Mouse (Mus musculus) fat pad, adult 2 months (tissue): ENCODE data around the gene Top1.

Experiments used
- DNase-seq: peaks from one replicate; pipeline ENCODE4 v3.0.0-alpha.2; 2011; ENCODE audit warnings: low read depth, low spot score; ENCODE audit errors: extremely low read depth

The Top1 gene

DNA sequence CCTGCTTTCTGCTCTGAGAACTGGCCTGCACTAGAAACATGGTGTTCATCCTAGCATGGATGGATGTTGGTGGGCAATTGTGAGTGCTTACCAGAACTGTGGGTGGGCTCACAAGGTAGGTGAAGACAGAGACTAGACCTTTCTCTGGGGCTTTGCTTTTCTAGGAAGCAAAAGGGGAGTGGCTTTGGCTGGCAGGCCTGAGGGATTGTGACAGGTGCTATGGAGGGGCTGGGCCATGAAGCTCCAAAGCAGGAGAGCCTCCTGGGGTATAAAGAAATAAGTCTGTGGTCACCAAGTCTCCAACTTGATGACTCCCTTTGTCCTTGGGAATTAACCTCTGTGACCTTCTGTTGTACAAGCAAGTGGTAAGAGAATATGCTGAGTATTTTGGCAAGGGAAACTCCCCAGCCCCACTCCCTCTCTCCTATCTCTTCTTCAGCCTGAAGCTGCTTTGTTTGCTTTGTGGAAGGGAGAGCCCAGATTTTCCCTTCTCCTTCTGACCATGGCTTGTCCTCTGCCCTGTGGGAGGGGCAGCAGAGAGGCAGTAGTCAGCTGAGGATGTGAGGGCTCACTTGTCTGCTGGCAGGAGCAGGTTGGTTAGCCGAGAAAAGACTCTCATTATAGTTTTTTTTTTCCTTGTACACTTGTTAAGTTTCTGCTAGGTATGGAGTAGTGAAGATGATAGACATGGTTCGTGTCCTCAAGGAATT lies 94.1 kb downstream of the Top1 start:
- DNase-seq: no peak

DNA sequence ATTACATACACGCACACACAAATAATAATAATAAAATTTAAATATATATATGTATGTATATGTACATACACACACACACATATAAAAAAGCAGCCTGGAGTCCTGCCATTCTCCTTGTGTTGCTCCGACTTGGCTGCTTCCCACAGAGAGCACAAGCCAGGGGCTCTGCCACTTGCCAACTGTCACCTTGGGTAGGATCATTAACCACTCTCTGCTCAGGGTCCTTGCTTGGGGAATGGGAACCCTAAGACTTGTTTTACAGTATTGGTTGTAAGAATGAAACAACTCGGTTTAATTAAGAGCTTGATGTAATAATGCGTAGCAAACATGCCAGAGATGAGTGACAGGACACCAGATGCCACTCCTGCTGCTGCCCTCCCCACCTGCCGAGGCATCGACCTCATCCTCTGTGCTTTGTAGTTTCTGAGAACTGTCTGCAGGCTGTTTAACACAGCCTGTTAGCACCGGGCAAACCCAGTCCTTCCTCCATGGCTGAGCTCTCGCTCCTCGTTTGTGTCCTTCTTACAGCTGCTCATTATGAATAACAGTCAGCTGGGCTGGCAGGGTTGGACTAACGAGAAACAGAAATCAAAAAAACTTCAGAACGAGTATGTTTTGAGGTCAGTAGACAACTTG lies 95.0 kb downstream of the Top1 start:
- no peak for DNase-seq

DNA sequence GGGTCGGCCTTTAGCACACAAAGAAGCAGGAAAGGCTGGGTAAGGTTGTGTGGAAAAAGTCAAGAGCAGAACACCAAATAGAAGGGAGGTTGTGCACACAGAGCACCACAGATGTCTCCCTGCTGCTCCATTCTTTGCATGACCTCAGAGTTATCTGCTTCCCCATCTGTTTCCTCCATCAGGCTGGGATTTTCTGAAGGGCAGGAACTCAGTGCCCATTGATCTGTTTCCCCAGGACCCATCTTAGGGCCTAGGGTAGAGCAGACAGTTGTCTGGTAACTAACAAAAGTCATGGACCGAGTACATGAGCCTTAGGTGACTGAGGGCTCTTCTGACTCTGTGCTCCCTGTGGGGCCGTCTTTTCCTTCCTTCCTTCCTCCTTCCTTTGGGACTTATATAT lies 95.9 kb downstream of the Top1 start:
- no peak for DNase-seq

DNA sequence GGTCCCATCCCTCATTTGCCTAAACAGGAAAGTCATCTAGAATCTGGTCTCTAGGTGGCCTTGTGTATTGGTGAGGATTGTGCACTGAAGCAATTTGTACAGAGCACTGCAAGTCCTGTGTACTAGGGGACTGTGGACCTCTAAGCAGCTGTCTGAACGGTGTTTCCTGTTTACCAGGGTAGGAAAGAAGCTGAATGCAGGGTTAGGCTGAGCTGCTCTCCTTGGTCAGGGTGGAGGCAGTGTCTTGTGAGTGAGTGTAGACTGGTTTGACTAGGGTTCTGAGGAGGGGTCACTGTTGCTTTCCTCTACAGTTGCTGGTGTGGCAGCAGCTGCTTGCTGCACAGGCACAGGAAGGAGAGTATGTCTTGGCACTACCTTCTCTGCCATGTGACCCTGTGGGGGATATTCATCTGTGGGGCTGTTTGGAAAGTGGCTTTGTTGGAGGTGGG lies 96.5 kb downstream of the Top1 start:
- no peak for DNase-seq

DNA sequence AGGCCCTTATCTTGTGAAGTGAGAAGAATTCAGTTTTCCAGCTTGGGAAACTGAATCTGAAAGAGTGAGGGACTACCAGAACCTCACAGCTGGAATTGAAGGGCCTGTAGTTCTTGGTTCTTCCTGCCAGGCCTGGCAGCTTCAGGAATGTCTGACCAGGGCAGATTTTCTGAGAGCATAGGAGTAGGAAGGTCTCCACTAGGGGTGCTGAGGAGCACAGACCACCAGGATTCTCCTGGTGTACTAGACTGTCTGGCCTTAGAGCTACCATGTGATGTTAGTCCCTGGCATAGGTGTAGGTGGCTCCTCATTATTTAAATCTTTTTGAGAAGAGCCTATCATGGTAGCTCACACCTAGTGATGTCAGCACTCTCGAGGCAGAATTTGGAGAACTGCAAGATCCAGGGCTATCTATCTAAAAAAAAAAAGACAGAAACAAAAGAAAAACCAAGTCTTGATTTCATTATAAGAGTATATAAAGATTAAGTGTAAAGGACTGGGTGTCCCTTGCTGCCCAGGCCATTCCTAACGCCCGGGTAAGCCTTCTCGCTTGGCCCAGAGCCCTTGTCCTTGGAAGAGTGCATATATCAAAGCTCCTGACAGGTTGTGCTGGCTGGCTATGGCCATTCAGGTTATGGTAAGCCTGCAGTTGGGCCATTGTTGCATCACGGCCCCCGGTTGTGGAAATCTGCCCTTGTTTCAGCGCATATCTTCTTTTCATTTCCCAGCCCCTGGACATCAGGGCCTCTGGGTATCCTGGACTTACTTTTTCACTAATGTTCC lies 98.5 kb downstream of the Top1 start:
- no peak for DNase-seq

DNA sequence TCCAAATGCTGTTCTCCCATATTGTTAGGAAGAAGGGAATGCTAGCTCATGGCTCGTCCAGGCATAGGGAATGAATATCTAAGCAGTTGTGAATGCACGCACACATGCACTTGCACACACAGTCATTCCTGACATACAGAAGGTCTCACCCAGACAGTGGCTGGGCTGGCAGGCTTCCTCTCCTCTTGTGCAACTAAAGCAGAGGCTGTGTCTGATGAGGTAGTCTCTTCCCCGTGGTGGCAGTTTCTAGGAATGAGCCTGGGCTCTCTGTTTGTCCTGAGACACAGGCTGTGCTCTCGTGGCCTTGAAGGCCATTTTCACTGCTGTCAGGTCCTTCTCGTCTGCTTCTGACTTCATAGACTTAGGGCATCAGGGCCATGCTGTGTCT lies 99.1 kb downstream of the Top1 start:
- no peak for DNase-seq

DNA sequence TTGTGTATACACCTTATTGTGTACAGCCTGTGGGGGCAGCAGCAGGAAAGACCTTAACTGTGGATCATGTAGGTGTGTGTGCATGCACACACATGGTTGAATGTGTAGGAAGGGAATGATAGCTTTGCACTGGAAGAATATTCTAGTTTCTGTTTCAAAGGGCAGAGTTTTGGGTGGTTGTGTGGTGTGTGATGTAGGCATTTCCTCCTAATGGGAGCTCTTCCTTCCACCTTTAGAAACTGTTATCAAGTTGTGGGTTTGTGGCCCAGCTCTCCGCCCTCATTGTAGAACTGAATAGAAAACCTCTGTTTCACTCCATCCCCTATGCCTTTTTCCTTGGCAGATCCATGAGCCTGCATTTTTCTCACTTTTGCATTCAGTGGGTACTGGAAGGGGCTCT lies 99.8 kb downstream of the Top1 start:
- no peak for DNase-seq

DNA sequence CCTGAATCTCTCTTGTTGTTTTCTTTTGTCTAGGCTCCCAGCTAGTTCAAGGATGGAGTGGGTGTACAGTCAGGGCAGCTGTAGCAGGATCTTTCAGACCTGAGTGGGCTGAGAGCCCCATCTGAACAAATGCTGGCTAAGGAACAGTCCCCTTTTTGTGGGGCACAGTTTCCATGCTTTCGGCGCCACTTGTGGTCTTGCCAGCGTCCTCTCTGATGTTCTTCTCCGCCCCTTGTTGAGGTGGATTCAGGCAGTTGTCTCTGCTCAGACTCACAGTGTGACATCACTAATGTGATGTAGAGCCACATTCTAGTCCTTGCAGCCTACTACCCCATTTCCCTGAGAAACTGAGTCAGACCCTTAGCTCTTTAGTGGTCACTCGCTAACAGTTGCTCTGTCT lies 100.9 kb downstream of the Top1 start:
- DNase-seq: no peak

DNA sequence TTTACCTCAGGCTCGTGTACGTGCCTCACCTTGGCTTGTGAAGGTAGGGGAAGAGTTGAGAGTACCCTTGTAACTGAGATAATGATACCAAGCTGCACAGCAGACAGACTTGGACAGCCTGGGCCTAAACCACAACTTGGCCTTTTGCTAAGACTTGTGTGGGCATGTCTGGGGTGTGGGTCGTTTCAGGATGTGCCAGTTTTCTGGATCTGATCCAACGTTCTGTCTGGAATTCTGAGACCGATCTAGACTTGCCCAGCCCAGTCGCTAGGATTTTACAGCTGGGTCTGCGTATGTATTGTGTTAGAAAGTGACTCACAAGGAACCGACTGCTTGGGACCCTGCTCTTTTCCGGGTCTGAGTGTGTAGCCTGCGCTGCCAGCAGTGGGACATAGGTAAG lies 101.4 kb downstream of the Top1 start:
- peak; percentile 85 for DNase-seq

DNA sequence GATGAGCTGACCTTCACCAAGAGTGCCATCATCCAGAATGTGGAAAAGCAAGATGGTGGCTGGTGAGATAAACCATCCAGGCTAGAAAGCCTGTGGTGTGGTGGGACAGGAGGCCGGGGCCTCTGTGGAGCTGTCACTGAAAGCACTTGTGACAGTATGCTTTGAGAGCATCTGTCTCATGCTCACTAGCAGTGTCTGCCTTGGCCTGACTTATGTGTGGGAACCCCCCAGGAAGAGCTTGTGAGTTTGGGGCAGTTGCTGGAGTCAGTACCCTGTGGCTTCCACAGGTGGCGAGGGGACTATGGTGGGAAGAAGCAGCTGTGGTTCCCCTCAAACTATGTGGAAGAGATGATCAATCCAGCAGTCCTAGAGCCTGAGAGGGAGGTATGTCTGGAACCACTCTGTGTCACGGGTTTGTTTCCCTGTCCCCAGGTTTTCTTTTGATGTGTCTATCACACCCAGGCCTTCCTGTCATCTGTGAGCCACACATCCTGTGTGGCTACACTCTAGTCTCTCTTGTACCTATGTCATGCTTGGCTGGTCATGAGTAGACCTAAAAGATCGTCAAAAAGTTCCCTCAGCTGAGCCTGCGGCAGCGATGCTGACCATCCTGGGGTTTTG lies 111.0 kb downstream of the Top1 start:
- DNase-seq: no peak

DNA sequence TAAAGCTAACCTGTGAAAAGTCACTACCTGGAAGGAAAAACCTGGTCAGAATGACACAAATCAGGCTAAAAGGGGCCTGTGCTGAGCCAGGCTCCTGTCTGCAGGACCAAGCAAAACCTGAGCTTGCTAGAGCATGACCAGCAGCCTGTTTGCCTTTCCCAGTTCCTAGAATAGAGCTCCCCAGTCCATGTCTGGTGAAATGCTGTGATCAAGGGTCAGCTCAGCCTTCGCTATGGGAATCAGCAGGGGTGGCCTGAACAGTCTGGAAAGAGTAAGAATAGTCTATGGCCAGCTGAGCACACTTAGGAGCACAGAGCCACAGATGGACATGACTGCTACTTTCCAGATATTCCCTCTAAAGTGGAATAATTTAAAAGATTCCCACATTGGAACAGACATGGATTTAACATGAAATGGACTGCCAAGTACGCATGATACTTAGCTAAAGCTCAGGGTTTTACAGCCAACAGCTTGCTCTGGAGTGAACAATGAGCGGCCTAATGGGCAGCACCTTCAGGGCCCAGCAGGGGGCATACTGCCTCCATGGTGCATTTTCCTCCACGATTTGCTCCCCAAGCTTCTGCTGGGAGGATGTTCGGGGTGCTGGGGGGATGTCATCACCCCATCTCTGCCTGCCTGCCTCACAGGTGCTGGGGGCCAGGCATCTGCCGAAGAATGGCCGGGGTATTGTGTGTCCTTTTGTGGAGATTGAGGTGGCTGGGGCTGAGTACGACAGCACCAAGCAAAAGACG lies 114.9 kb downstream of the Top1 start:
- DNase-seq: no peak

DNA sequence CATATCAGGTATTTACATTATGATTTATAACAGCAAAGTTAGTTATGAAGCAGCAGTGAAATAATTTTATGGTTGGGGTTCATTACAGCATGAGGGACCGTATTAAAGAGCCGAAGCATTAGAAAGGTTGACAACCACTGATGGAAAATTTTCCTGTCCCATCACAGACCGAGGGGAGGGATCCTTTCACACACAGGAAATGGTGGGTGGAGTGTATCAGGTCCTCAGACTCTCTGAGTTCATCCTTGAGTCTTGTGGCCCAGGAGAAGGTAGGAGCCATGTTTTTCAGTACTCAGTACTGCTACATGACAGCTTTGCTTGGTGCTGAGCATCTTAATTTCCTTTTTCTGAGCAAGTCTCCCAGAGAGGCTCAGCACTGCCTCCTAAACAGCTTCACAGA lies 118.1 kb downstream of the Top1 start:
- DNase-seq: no peak

DNA sequence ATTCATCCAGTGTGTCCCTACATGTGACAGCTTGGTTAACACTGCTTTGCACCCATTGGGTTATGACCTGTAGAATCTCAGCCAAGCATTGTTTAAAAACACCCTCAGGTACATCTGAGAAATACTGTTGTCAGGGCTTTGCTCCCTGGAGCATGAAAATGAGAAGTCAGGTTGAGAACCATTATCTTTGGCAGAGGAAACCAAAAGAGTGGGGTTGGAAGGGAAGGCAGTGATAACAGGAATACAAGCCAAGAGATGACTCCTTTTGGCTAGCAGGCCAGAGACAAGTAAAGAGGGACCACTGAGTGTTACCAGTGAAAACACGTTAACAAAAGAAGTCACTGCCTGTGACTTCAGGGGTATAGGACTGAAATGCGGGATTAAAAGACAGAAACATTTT lies 118.7 kb downstream of the Top1 start:
- no peak for DNase-seq

DNA sequence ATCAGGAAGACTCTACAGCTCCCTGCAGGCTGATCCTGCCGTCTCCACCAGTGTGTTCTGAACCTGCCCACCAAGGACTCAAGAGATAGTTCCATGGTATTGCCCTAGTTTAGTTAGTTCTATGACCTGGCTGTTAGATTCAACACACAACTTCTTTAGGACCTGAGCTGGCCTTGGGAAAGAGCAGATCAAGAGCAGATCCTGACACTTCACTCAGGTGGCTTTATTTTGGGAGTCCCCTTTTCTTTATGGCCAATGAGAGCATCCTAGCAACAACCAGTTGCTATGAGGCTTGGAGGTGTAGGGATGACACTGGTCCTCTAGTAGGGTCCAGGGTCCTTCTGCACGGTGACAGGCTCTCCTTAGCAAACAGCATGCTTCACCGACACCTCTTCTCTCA lies 119.4 kb downstream of the Top1 start:
- no peak for DNase-seq

DNA sequence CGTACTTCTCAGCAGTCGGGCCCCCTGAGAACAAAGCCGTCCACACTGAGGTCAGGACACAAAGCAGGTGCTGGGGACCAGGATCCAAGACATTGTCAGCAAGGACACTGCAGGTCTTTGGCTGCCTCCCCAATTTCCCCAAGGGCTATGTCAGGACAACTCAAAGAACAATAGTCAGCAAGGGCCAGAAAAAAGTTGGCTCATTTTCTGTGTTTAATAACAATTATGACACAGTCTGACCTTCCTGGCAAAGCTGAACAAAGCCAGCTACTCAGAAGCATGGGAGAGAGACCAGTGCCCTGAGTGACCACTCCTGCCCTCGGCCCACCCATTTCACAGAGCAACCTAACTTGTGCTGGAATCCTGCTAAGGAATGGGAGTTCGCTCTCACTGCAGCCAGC lies 120.7 kb downstream of the Top1 start:
- peak; percentile 26 for DNase-seq

DNA sequence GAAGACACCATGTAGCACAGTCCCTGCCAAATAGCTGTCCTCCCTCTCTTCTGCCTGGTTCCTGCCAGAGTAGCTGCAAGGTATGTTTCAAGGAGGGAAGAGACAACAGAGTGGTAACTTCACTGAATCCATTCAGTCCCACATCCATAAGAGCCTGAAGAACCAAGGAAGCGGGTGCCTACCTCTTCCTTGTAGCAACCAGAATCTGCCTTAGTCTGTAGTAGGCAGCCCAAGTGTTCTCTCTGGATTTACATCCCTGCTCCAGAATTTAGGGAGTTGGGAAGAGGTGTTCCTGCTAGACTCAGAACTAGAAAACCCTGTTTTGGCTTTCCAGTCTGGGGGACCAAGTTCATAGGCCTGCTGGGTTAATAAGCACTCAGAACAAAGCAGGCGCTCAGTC lies 121.5 kb downstream of the Top1 start:
- DNase-seq: no peak

DNA sequence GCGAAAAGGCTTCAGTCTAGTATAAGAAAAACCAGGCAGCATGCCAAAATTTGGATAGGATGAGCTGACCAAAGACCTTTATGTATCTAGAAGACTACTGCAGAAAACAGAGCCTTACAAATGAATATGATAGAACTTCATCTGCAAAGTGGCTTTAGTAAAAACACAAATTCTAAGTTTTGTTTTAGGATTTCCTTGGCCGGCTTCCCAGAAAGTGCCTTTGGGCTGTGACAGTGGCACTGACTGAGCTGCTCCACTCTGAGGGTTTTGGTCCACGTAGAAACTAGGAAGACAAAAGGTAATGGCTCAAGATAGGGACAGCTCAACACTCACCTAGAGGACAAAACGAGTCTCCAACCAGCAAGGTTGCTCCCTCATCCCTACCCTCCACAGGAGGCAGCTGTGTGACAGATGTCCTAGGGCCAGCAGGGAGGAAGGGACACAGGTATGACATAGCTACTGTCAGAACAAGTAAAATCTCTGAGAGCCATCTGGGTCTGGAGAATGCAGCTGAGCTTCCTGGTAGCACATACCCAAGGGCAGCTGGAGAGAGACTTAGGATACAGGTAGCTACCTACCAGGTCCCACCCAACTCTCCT lies 122.5 kb downstream of the Top1 start:
- no peak for DNase-seq

DNA sequence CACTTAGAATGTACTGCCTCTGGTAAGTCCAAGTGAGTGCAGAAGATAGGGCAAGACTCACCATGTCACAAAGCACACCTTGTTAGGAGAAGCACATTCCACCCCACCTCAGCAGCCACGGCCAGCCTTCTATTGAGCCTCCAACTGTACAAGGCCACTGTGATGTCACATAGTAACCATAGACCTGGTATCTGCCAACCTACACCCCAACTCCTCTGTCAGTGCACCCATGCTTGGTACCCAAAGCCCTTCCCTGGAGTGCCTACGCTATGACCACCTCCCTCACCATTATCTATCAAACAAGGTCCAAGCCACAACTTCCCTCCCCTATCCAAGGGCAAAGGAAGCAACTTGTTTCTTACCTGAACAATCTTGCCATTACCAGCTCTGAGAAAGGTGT lies 123.3 kb downstream of the Top1 start:
- no peak for DNase-seq

DNA sequence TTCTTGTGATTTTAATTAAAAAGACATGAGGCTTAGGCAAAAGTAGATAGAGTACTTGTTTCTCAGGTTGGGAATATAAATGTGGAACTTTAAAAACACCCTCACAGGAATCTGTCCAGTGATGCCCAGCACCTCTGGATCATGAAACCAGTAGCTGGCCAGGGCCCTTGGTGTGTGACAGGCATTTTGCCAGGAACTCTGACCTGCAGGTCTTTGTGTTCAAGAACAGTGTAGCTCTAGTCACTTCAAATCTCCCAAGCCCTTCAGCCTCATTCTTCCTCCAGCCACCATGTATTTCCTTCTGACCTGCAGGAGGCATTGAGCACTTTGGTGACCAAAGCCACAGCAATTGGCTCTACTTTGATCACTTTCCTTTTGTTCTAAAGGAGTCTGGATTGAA lies 124.7 kb downstream of the Top1 start:
- no peak for DNase-seq

DNA sequence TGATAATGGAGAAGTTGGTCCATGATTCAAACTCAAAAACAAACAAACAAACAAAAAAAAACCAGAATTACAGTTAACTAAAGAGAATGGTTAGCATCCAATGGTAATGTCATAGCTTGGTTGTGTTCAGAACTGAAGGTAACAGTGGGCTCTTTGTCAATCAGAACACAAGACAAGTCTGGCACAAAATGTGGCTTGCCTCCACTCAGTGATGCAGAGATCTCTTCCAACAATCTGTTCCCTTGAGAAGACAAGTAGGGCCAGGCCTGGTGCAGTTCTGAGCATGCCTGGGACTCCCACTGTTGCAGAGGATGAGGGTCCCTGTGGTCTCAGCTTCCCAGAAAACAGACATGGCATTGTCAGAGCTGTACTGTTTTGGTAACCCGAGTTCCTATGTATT lies 125.2 kb downstream of the Top1 start:
- DNase-seq: no peak
